Mouse (Mus musculus): Measurements from ENCODE around the gene Nyap1.

Gene Nyap1

GRCm38 (mm10) chr5:137705242-137705641 lies 36.2 kb downstream of the Nyap1 start:
- H3K9me3 ChIP-seq (ENCODE audit: low read length): peaks cover 6% of the 10 kb centered on the region
- H3K27me3 ChIP-seq (ENCODE audit: insufficient read depth, low read length): peaks cover 3% of the 10 kb centered on the region; the same call in 1 of the 2 replicates
- no peaks in the 10 kb centered on the region for H3K36me3 ChIP-seq (ENCODE audit: insufficient read depth, low read length)
- H3K4me1 ChIP-seq (replicated peaks; ENCODE audit: low read depth, low read length): peaks cover 20% of the 10 kb centered on the region
- TF ChIP-seq POU5F1 (IDR thresholded peaks at IDR 0.05; ENCODE audit: borderline replicate concordance, low read length) (no peak), NANOG (IDR thresholded peaks at IDR 0.05; ENCODE audit: borderline replicate concordance, low read length) (no peak), CTCF (conservative IDR thresholded peaks at IDR 0.05; ENCODE audit: low read length) (no peak)
- no peak overlapping the region for H3K4me3 ChIP-seq (replicated peaks; ENCODE audit: low read length)

GRCm38 (mm10) chr5:137699850-137700249 lies 41.6 kb downstream of the Nyap1 start:
- peaks cover 3% of the 10 kb centered on the region; the same call in 1 of the 2 replicates for H3K27me3 ChIP-seq (ENCODE audit: insufficient read depth, low read length)
- H3K4me3 ChIP-seq (replicated peaks; ENCODE audit: low read length): no peak overlapping the region
- H3K4me1 ChIP-seq (replicated peaks; ENCODE audit: low read depth, low read length): peaks cover 32% of the 10 kb centered on the region
- H3K9me3 ChIP-seq (ENCODE audit: low read length): peaks cover 6% of the 10 kb centered on the region
- no peaks in the 10 kb centered on the region for H3K36me3 ChIP-seq (ENCODE audit: insufficient read depth, low read length)
- TF ChIP-seq CTCF (conservative IDR thresholded peaks at IDR 0.05; ENCODE audit: low read length): no peak
- no peak for TF ChIP-seq NANOG (IDR thresholded peaks at IDR 0.05; ENCODE audit: borderline replicate concordance, low read length)
- TF ChIP-seq POU5F1 (IDR thresholded peaks at IDR 0.05; ENCODE audit: borderline replicate concordance, low read length): no peak

- H3K27me3 ChIP-seq (ENCODE audit: insufficient read depth, low read length): peaks cover 3% of the 10 kb centered on the region; the same call in 1 of the 2 replicates
- H3K9me3 ChIP-seq (ENCODE audit: low read length): peaks cover 6% of the 10 kb centered on the region
- H3K36me3 ChIP-seq (ENCODE audit: insufficient read depth, low read length): no peaks in the 10 kb centered on the region
- TF ChIP-seq CTCF (conservative IDR thresholded peaks at IDR 0.05; ENCODE audit: low read length) (no peak), POU5F1 (IDR thresholded peaks at IDR 0.05; ENCODE audit: borderline replicate concordance, low read length) (no peak), NANOG (IDR thresholded peaks at IDR 0.05; ENCODE audit: borderline replicate concordance, low read length) (no peak)
- peaks cover 38% of the 10 kb centered on the region for H3K4me1 ChIP-seq (replicated peaks; ENCODE audit: low read depth, low read length)
- no peak overlapping the region for H3K4me3 ChIP-seq (replicated peaks; ENCODE audit: low read length)
These were observed 42.3 kb downstream of the Nyap1 start for GRCm38 (mm10) chr5:137699080-137699479.

GRCm38 (mm10) chr5:137695930-137696329 lies 45.5 kb downstream of the Nyap1 start:
- Histone ChIP-seq H3K36me3 (ENCODE audit: insufficient read depth, low read length) (no peaks in the 10 kb centered on the region), H3K4me1 (replicated peaks; ENCODE audit: low read depth, low read length) (peaks cover 54% of the 10 kb centered on the region), H3K27me3 (ENCODE audit: insufficient read depth, low read length) (no peaks in the 10 kb centered on the region; the same call in 1 of the 2 replicates), H3K4me3 (replicated peaks; ENCODE audit: low read length) (no peak overlapping the region), H3K9me3 (ENCODE audit: low read length) (no peaks in the 10 kb centered on the region)
- TF ChIP-seq CTCF (conservative IDR thresholded peaks at IDR 0.05; ENCODE audit: low read length) (no peak), POU5F1 (IDR thresholded peaks at IDR 0.05; ENCODE audit: borderline replicate concordance, low read length) (no peak), NANOG (IDR thresholded peaks at IDR 0.05; ENCODE audit: borderline replicate concordance, low read length) (no peak)

GRCm38 (mm10) chr5:137694796-137695195 lies 46.6 kb downstream of the Nyap1 start:
- Histone ChIP-seq H3K36me3 (ENCODE audit: insufficient read depth, low read length) (no peaks in the 10 kb centered on the region), H3K27me3 (ENCODE audit: insufficient read depth, low read length) (no peaks in the 10 kb centered on the region; the same call in 1 of the 2 replicates), H3K4me1 (replicated peaks; ENCODE audit: low read depth, low read length) (peaks cover 54% of the 10 kb centered on the region), H3K9me3 (ENCODE audit: low read length) (no peaks in the 10 kb centered on the region), H3K4me3 (replicated peaks; ENCODE audit: low read length) (no peak overlapping the region)
- no peak for TF ChIP-seq NANOG (IDR thresholded peaks at IDR 0.05; ENCODE audit: borderline replicate concordance, low read length)
- no peak for TF ChIP-seq POU5F1 (IDR thresholded peaks at IDR 0.05; ENCODE audit: borderline replicate concordance, low read length)
- no peak for TF ChIP-seq CTCF (conservative IDR thresholded peaks at IDR 0.05; ENCODE audit: low read length)

GRCm38 (mm10) chr5:137691881-137692280 lies 49.5 kb downstream of the Nyap1 start:
- Histone ChIP-seq H3K4me1 (replicated peaks; ENCODE audit: low read depth, low read length) (peaks cover 43% of the 10 kb centered on the region), H3K36me3 (ENCODE audit: insufficient read depth, low read length) (no peaks in the 10 kb centered on the region), H3K4me3 (replicated peaks; ENCODE audit: low read length) (no peak overlapping the region), H3K9me3 (ENCODE audit: low read length) (no peaks in the 10 kb centered on the region), H3K27me3 (ENCODE audit: insufficient read depth, low read length) (no peaks in the 10 kb centered on the region)
- no peak for TF ChIP-seq CTCF (conservative IDR thresholded peaks at IDR 0.05; ENCODE audit: low read length)
- TF ChIP-seq NANOG (IDR thresholded peaks at IDR 0.05; ENCODE audit: borderline replicate concordance, low read length): no peak
- no peak for TF ChIP-seq POU5F1 (IDR thresholded peaks at IDR 0.05; ENCODE audit: borderline replicate concordance, low read length)

GRCm38 (mm10) chr5:137690531-137690930 lies 50.9 kb downstream of the Nyap1 start:
- Histone ChIP-seq H3K4me1 (replicated peaks; ENCODE audit: low read depth, low read length) (peaks cover 36% of the 10 kb centered on the region), H3K36me3 (ENCODE audit: insufficient read depth, low read length) (no peaks in the 10 kb centered on the region), H3K27me3 (ENCODE audit: insufficient read depth, low read length) (peaks cover 6% of the 10 kb centered on the region), H3K9me3 (ENCODE audit: low read length) (no peaks in the 10 kb centered on the region), H3K4me3 (replicated peaks; ENCODE audit: low read length) (no peak overlapping the region)
- TF ChIP-seq NANOG (IDR thresholded peaks at IDR 0.05; ENCODE audit: borderline replicate concordance, low read length) (no peak), POU5F1 (IDR thresholded peaks at IDR 0.05; ENCODE audit: borderline replicate concordance, low read length) (no peak), CTCF (conservative IDR thresholded peaks at IDR 0.05; ENCODE audit: low read length) (no peak)

GRCm38 (mm10) chr5:137689974-137690373 lies 51.4 kb downstream of the Nyap1 start:
- Histone ChIP-seq H3K27me3 (ENCODE audit: insufficient read depth, low read length) (peaks cover 9% of the 10 kb centered on the region), H3K36me3 (ENCODE audit: insufficient read depth, low read length) (no peaks in the 10 kb centered on the region), H3K9me3 (ENCODE audit: low read length) (no peaks in the 10 kb centered on the region), H3K4me1 (replicated peaks; ENCODE audit: low read depth, low read length) (peaks cover 36% of the 10 kb centered on the region), H3K4me3 (replicated peaks; ENCODE audit: low read length) (no peak overlapping the region)
- TF ChIP-seq POU5F1 (IDR thresholded peaks at IDR 0.05; ENCODE audit: borderline replicate concordance, low read length) (no peak), CTCF (conservative IDR thresholded peaks at IDR 0.05; ENCODE audit: low read length) (no peak), NANOG (IDR thresholded peaks at IDR 0.05; ENCODE audit: borderline replicate concordance, low read length) (no peak)
